Mouse (Mus musculus) bone marrow macrophage, adult 2 months (primary cell): ENCODE data around the gene Cd3g.

Source experiments
- CTCF ChIP-seq: IDR thresholded peaks from 2 replicates; pipeline ENCODE4 v1.5.1; 2012; ENCODE audit warnings: low read depth, mild to moderate bottlenecking, low read length, moderate library complexity
- POLR2A ChIP-seq: IDR thresholded peaks from 2 replicates; pipeline ENCODE4 v1.6.1; 2012; ENCODE audit warnings: mild to moderate bottlenecking, low read depth, low read length, borderline replicate concordance

GRCm38 (mm10) chr9:44982081-44982480 is 1.9 kb upstream of the Cd3g start:
- TF ChIP-seq CTCF (no peak), POLR2A (no peak)
